Mouse (Mus musculus) ES-E14 (cell line): ENCODE data around the gene Crybb1. TPM values are rescaled to one million over a fixed set of nuclear protein-coding genes. Genes with fewer than 3 reads are reported as not detected.

ENCODE experiments used
- DNase-seq: peaks from one replicate; pipeline ENCODE4 v3.0.0-alpha.2; 2013; ENCODE audit warnings: low read depth, low spot score
- H3K27ac ChIP-seq: 2 replicates; pipeline ENCODE4 v1.5.1; 2012; ENCODE audit warnings: low read depth, mild to moderate bottlenecking, low read length, moderate library complexity, mixed read lengths; ENCODE audit not compliant: poor library complexity, insufficient read depth, severe bottlenecking
- H3K36me3 ChIP-seq: 2 replicates; pipeline ENCODE4 v1.6.1; 2012; ENCODE audit warnings: mild to moderate bottlenecking, low read length, moderate library complexity, mixed read lengths; ENCODE audit not compliant: control insufficient read depth, poor library complexity, insufficient read depth, severe bottlenecking
- H3K4me1 ChIP-seq, 2 experiments: fragments of 150-350 bp in 1 of 2; sonication (generic) in 1 of 2; 2 replicates each; pipeline ENCODE4 v1.6.1; 2012; ENCODE audit warnings: low read length in 2 of 2, mild to moderate bottlenecking in 1 of 2, mixed read lengths in 1 of 2; ENCODE audit not compliant: control insufficient read depth in 2 of 2, insufficient read depth in 2 of 2, poor library complexity in 1 of 2
- H3K4me3 ChIP-seq, 2 experiments: fragments of 150-350 bp in 1 of 2; sonication (generic) in 1 of 2; 2 replicates each; pipeline ENCODE4 v1.5.1; 2012; ENCODE audit warnings: low read length in 2 of 2, low read depth in 1 of 2, mild to moderate bottlenecking in 1 of 2, mixed read lengths in 1 of 2; ENCODE audit not compliant: insufficient read depth in 1 of 2, poor library complexity in 1 of 2, severe bottlenecking in 1 of 2
- H3K9ac ChIP-seq: 2 replicates; pipeline ENCODE4 v1.6.1; 2012; ENCODE audit warnings: low read depth, mild to moderate bottlenecking, low read length, mixed read lengths; ENCODE audit not compliant: poor library complexity, insufficient read depth, severe bottlenecking
- H3K9me3 ChIP-seq: fragments of 150-350 bp; sonication (generic); 2 replicates; pipeline ENCODE4 v1.6.1; 2012; ENCODE audit warnings: low read depth, mild to moderate bottlenecking, low read length; ENCODE audit not compliant: control insufficient read depth, insufficient read depth
- CHD2 ChIP-seq: IDR thresholded peaks from 2 replicates; pipeline ENCODE4 v1.6.1; 2014; ENCODE audit warnings: mild to moderate bottlenecking, low read depth, low read length, inconsistent platforms
- HCFC1 ChIP-seq: IDR thresholded peaks from 2 replicates; pipeline ENCODE4 v1.6.1; 2012; ENCODE audit warnings: low read length, inconsistent platforms, borderline replicate concordance; ENCODE audit not compliant: insufficient read depth
- MAFK ChIP-seq: IDR thresholded peaks from 2 replicates; pipeline ENCODE4 v1.6.1; 2014; ENCODE audit warnings: mild to moderate bottlenecking, low read depth, low read length, inconsistent platforms; ENCODE audit not compliant: insufficient read depth
- ZC3H11A ChIP-seq: IDR thresholded peaks from 2 replicates; pipeline ENCODE4 v1.6.1; 2012; ENCODE audit warnings: low read depth, mild to moderate bottlenecking, inconsistent platforms, low read length, borderline replicate concordance
- ZNF384 ChIP-seq: IDR thresholded peaks from 2 replicates; pipeline ENCODE4 v1.6.1; 2012; ENCODE audit warnings: low read depth, low read length, inconsistent platforms
- in situ Hi-C, 2 experiments: fragments of 600-800 bp; cut with MboI; formaldehyde crosslinking; loops; one replicate each; pipeline ENCODE4 v1.15.1; 2025; ENCODE audit warnings: low sequenced_read_pairs in 2 of 2, inconsistent platforms in 1 of 2; ENCODE audit not compliant: unreplicated experiment in 2 of 2
- total RNA-seq: library from RNA; depleted of rRNA; stranded (reverse); fragments of 300-350 nt; gene quantifications from 2 replicates; pipeline ENCODE4 v1.2.3, GENCODE M21; 2012

The Crybb1 gene
- total RNA-seq, 1 experiment, result not detected

- H3K27ac ChIP-seq, result no peak overlapping the region
- no peak for TF ChIP-seq HCFC1
- no peak for TF ChIP-seq CHD2
- no peak for TF ChIP-seq ZC3H11A
- TF ChIP-seq MAFK, result no peak
- no peak for TF ChIP-seq ZNF384
- no peak overlapping the region for H3K9ac ChIP-seq
- DNase-seq, result no peak
- H3K36me3 ChIP-seq, result no peaks in the 10 kb centered on the region
- in situ Hi-C loops, result no loop called here
- H3K9me3 ChIP-seq, result no peaks in the 10 kb centered on the region
- no peak overlapping the region for H3K4me3 ChIP-seq
- H3K4me1 ChIP-seq, result no peaks in the 10 kb centered on the region
These were observed 4.4 kb downstream of the Crybb1 start for GRCm38 (mm10) chr5:112259862-112260650.

GRCm38 (mm10) chr5:112260818-112261217 is 5.2 kb downstream of the Crybb1 start:
- in situ Hi-C loops, result no loop called here
- no peak overlapping the region for H3K4me3 ChIP-seq

GRCm38 (mm10) chr5:112264099-112264498 is 8.5 kb downstream of the Crybb1 start:
- TF ChIP-seq CHD2 (no peak), HCFC1 (no peak), ZC3H11A (no peak)
- Histone ChIP-seq H3K9ac (no peak overlapping the region), H3K4me1 (peaks cover 0 to 6% of the 10 kb centered on the region in 2 experiments; a peak in 1 of 4 replicates), H3K9me3 (no peaks in the 10 kb centered on the region), H3K4me3 (no peak overlapping the region), H3K27ac (no peak overlapping the region), H3K36me3 (no peaks in the 10 kb centered on the region)
- no peak for DNase-seq
- in situ Hi-C loops, result no loop called here

More at GRCm38 (mm10) chr5:112260818-112261217, 5.2 kb downstream of the Crybb1 start:
- H3K9ac ChIP-seq, result no peak overlapping the region
- H3K4me1 ChIP-seq, result peaks cover 0 to 5% of the 10 kb centered on the region in 2 experiments; a peak in 1 of 4 replicates
- no peaks in the 10 kb centered on the region for H3K9me3 ChIP-seq
- no peak for TF ChIP-seq MAFK
- TF ChIP-seq ZC3H11A, result no peak
- no peak for TF ChIP-seq CHD2
- TF ChIP-seq ZNF384, result no peak
- TF ChIP-seq HCFC1, result no peak
- no peak overlapping the region for H3K27ac ChIP-seq
- H3K36me3 ChIP-seq, result no peaks in the 10 kb centered on the region
- DNase-seq, result no peak

DNA sequence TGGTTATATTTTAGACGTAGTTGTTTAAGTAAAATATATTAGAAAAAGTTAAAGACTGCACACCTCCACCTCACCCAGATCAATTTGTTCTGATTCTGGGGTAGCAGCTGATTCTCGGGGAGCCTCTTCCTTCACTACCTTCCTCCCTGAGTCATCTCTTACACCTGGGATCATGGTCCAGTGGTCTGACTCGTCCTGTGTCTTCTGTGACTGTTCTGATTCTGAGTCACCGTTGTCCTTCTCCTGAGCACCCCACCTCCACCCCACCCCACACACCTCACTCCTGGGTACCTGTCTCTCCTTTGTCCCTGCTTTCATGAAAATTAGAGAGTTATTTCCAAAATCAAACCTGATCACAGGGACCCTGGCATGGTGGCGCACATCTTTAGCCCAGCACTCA is 9.5 kb downstream of the Crybb1 start:
- TF ChIP-seq ZC3H11A, result no peak
- TF ChIP-seq ZNF384, result no peak
- no peak for TF ChIP-seq CHD2
- no peak for TF ChIP-seq HCFC1
- TF ChIP-seq MAFK, result no peak
- Histone ChIP-seq H3K27ac (no peak overlapping the region), H3K36me3 (no peaks in the 10 kb centered on the region), H3K4me1 (peaks cover 0 to 6% of the 10 kb centered on the region in 2 experiments; a peak in 1 of 4 replicates), H3K9me3 (no peaks in the 10 kb centered on the region), H3K9ac (peak overlapping the region; percentile 35; the same call in 1 of the 2 replicates), H3K4me3 (no peak overlapping the region)
- in situ Hi-C loops, result no loop called here
- no peak for DNase-seq
